Mouse (Mus musculus) bone marrow, adult 2 months (tissue): ENCODE data around the gene Dnajb5.

ENCODE experiments used
- CTCF ChIP-seq: fragments of 200-500 bp; IDR thresholded peaks from 2 replicates; pipeline ENCODE4 v1.5.1; 2011; ENCODE audit warnings: low read length, control low read depth; ENCODE audit not compliant: control insufficient read depth, insufficient read depth
- POLR2A ChIP-seq: fragments of 200-500 bp; IDR thresholded peaks from 2 replicates; pipeline ENCODE4 v1.6.1; 2011; ENCODE audit warnings: low read depth, mild to moderate bottlenecking, control low read depth, low read length, borderline replicate concordance; ENCODE audit not compliant: control insufficient read depth

DNA sequence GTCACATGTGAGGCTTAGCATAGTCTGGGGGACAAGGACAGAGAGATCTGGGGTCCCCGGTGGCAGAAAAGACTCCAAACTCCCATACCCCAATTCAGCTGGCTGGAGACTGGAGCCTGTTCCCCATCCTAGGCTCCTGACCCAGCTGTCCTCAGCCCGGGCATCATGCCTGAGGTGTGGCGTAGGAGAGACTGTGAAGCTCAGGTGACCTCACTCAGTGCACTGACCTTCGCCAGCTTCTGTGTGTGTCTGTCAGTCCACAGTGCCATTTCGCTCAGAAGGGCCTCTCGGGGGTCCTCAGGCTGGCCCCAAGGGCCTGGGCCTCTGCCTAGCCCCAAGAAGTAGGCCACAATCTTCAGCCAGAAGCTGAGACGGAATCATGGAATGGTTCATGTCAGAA is 2.9 kb downstream of the Dnajb5 start:
- TF ChIP-seq CTCF: no peak
- TF ChIP-seq POLR2A: no peak
